Mouse (Mus musculus) cerebellum, adult 2 months (tissue): ENCODE results near the gene 1700008O03Rik. TPM values are rescaled to one million over a fixed set of nuclear protein-coding genes. Genes with fewer than 3 reads are reported as not detected.
A peak's percentile ranks its signal among the peaks of the same experiment; 100 is the strongest.

Source experiments
- DNase-seq, 2 experiments: peaks; one replicate each; pipeline ENCODE4 v3.0.0; 2021
- H3K27ac ChIP-seq: fragments of 200-500 bp; 2 replicates; pipeline ENCODE4 v1.5.1; 2012; ENCODE audit warnings: low read length, control low read depth, inconsistent platforms; ENCODE audit not compliant: insufficient read depth
- H3K27me3 ChIP-seq: fragments of 200-500 bp; 2 replicates; pipeline ENCODE4 v1.6.1; 2012; ENCODE audit warnings: inconsistent platforms, mild to moderate bottlenecking, low read length, moderate library complexity; ENCODE audit not compliant: control insufficient read depth, insufficient read depth
- H3K4me1 ChIP-seq: fragments of 200-500 bp; 2 replicates; pipeline ENCODE4 v1.6.1; 2011; ENCODE audit warnings: low read length; ENCODE audit not compliant: control insufficient read depth, insufficient read depth
- H3K4me3 ChIP-seq: fragments of 200-500 bp; replicated peaks from 2 replicates; pipeline ENCODE3; 2011; ENCODE audit warnings: mild to moderate bottlenecking, low read depth, low read length, control low read depth; ENCODE audit not compliant: insufficient read depth
- CTCF ChIP-seq: fragments of 200-500 bp; IDR thresholded peaks from 2 replicates; pipeline ENCODE4 v1.5.1; 2011; ENCODE audit warnings: low read depth, mild to moderate bottlenecking, control low read depth, low read length, moderate library complexity, borderline replicate concordance; ENCODE audit not compliant: insufficient read depth
- POLR2A ChIP-seq: fragments of 200-500 bp; IDR thresholded peaks from 2 replicates; pipeline ENCODE4 v1.6.1; 2011; ENCODE audit warnings: low read length, control low read depth, borderline replicate concordance; ENCODE audit not compliant: insufficient read depth
- WGBS: fragments of 180-500 bp; shearing (Covaris S2); methylation state at CpG from one replicate; pipeline ENCODE4 v1.1.7; 2018; 5-methylcytosine and 5-hydroxymethylcytosine counted together
- polyA plus RNA-seq: library from polyadenylated mRNA; depleted of rRNA; stranded (reverse); fragments of >200 nt; gene quantifications from 2 replicates; pipeline ENCODE4 v1.2.3, GENCODE M21; 2012

The 1700008O03Rik gene
- polyA plus RNA-seq, 1 experiment = 3.1 TPM

DNA sequence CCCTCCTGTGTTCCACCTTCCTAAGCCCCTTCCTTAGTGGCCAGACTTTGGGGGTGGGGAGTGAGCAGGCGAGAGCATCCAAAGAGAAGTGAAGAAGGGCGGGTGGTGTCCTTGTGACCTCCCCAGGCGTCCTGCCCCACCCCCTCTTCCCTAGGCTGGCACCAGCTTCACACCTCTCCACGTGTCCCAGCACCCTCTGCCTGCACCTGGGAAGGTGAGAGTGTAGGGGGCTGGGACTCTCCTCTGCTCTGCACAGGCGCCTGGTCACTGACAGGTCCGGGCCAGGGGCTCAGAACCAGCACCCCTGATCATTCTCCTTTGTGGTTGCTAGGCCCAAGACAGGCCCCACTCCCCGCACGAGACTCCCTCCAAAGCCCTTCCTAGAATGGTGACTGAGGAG, 42.0 kb upstream of the 1700008O03Rik start:
- TF ChIP-seq POLR2A = no peak
- no peak for TF ChIP-seq CTCF
- peaks cover 17% of the 10 kb centered on the region for H3K4me1 ChIP-seq
- peak overlapping the region; percentile 76; the same call in 1 of the 2 replicates for H3K27ac ChIP-seq
- WGBS = 32% methylated on average over 8 of the region's 8 CpGs
- H3K4me3 ChIP-seq = peak overlapping the region; percentile 77
- no peaks in the 10 kb centered on the region for H3K27me3 ChIP-seq
- peak; percentile 34 to 40 for DNase-seq

DNA sequence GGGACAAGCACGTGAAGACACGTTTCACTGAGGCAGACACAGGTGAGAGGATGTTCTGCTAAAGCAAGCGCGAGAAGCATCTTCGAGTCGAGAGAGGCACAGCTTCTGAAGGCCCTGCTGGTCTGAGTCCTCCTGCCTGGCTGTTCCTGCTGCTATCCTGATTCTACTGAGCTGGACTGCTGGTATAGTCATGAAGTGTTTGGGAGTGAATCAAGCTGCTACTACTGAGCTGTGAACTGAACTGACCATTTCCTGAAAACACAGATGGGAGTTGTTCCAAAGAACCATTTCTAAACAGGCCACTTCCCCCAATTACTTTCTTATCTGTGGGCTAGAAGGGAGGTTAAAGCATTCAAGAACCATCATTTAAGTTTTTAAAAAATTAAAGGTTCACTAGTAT, 27.7 kb upstream of the 1700008O03Rik start:
- TF ChIP-seq POLR2A (no peak), CTCF (no peak)
- DNase-seq = no peak

DNA sequence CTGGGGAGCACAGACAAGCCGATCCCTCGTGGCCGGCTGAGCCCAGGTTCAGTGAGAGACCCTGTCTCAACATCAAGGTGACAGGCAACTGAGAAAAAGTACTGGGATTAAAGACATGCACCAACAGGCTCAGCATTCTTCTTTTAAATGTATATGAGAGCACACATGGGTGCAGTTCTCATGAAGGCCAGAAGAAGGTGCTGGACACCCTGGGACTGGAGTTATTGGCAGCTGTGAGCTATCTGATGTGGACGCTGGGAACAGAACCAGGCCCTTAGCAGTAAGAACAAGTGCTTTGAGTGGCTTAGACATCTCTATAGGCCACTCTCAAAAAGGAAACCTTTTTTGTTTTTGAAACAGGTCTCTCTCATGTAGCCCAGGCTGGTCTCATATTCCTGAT, 25.5 kb upstream of the 1700008O03Rik start:
- H3K27ac ChIP-seq = no peak overlapping the region
- DNase-seq = no peak
- WGBS = 84% methylated on average over 4 of the region's 4 CpGs
- TF ChIP-seq CTCF = no peak
- no peak for TF ChIP-seq POLR2A
- no peaks in the 10 kb centered on the region for H3K4me1 ChIP-seq
- H3K4me3 ChIP-seq = no peak overlapping the region
- no peaks in the 10 kb centered on the region for H3K27me3 ChIP-seq

More for the DNA sequence above, 27.7 kb upstream of the 1700008O03Rik start:
- Histone ChIP-seq H3K27ac (no peak overlapping the region), H3K4me3 (no peak overlapping the region), H3K4me1 (no peaks in the 10 kb centered on the region), H3K27me3 (no peaks in the 10 kb centered on the region)
- WGBS = 83% methylated on average over 6 of the region's 6 CpGs

DNA sequence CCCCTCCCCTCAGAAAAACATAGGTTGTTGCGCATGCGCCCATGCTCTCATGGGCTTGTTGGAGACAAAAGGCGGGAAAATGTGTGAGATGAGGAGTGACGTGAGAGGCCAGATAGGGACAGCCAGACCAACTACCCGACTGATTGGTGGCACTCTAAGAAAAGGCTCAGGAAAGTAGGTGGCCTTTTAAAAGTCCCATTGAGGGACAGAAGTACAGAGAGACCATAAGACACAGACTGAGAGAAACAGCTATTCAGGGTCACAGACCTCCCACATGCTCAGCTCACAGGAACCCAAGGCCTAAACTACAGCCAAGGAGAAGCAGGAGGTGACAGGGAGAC, 20.4 kb upstream of the 1700008O03Rik start:
- 1% methylated on average over 5 of the region's 5 CpGs for WGBS

DNA sequence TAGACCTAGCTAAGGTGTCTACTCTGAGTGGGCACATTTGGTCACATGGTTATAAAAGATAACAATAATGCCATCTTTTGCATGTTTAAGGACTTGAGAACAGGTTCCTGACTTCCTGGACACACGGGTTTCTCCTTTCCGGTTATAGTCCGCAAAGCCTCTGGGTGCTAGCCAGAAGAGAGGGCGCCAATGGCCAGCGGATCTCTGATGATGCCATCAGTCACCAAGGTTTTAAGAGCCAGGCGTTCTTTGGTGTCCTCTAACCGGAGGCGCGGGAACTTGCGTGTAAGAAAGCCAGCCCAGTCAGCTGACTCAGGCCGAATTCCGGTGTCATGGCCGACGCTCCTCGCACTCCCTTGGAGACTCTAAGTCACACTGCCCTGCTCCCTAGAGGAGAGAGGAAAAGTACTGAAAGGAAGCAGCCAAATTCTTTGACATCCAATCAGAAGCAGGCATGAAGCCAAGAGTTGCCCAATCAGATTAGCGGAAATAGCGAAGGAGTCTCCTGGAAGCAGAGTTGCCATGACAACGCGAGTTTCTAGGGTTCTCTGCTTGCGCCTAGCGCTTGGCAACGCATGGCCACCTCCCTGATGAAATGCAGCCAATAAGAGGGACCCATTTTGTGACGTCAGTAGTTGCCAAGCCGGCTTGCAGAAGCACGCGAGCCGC, 19.9 kb upstream of the 1700008O03Rik start:
- peak; percentile 92 to 99 for DNase-seq
- Histone ChIP-seq H3K4me3 (peak overlapping the region; percentile 56), H3K27ac (no peak overlapping the region; the same call in 1 of the 2 replicates), H3K27me3 (no peaks in the 10 kb centered on the region), H3K4me1 (no peaks in the 10 kb centered on the region)
- under 1% methylated on average over 27 of the region's 27 CpGs for WGBS
- TF ChIP-seq POLR2A (peak; percentile 56; the same call in 1 of the 2 replicates), CTCF (no peak)

More for the DNA sequence above, 20.4 kb upstream of the 1700008O03Rik start:
- no peaks in the 10 kb centered on the region for H3K4me1 ChIP-seq
- no peak overlapping the region for H3K4me3 ChIP-seq
- no peak for DNase-seq
- no peak overlapping the region for H3K27ac ChIP-seq
- TF ChIP-seq POLR2A (no peak), CTCF (no peak)
- H3K27me3 ChIP-seq = no peaks in the 10 kb centered on the region

DNA sequence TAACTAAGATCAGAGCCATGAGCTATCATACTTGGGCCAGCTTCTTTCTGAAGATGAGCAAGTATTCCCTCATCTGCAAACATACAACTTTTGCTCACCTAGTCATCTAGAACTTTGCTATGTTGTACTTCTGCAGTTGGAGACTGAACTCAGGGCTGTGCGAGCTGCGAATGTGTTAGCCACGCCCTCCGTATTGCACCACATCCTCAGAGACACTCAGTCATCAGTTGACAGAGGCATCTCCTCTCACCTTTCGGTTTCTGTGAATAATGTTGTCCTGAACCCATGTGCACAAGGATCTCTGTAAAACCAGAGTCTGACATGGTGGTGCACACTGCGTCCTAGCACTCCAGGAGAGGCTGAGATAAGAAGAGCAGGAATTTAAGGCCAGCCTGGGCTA, 16.1 kb upstream of the 1700008O03Rik start:
- no peaks in the 10 kb centered on the region for H3K4me1 ChIP-seq
- H3K4me3 ChIP-seq = no peak overlapping the region
- H3K27ac ChIP-seq = no peak overlapping the region
- no peak for DNase-seq
- H3K27me3 ChIP-seq = no peaks in the 10 kb centered on the region
- 86% methylated on average over 6 of the region's 6 CpGs for WGBS
- TF ChIP-seq POLR2A (no peak), CTCF (no peak)

DNA sequence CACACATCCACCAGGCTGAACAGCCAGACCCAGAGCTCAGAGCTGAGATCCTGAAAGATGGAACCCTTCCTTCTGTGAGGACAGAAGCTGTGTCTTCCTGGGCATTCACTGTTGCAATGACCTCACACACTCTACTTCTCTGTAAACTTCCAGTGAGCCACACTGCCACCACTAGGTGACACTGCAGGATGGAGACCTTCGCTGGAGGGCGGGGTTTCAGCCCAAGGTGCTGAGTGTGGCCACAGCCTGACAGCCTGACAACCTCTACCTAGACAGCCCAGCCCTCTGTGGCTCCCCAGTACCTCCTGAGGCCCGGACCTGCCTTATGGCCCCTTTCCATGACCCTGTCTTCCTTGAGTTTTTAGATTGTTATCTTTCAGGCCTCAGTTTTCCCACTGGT, 12.9 kb upstream of the 1700008O03Rik start:
- Histone ChIP-seq H3K4me3 (no peak overlapping the region), H3K27ac (no peak overlapping the region), H3K4me1 (peaks cover 10% of the 10 kb centered on the region), H3K27me3 (no peaks in the 10 kb centered on the region)
- DNase-seq = peak; percentile 75 to 79
- 22% methylated on average over 3 of the region's 3 CpGs for WGBS
- peak; percentile 75 for TF ChIP-seq CTCF
- no peak for TF ChIP-seq POLR2A

DNA sequence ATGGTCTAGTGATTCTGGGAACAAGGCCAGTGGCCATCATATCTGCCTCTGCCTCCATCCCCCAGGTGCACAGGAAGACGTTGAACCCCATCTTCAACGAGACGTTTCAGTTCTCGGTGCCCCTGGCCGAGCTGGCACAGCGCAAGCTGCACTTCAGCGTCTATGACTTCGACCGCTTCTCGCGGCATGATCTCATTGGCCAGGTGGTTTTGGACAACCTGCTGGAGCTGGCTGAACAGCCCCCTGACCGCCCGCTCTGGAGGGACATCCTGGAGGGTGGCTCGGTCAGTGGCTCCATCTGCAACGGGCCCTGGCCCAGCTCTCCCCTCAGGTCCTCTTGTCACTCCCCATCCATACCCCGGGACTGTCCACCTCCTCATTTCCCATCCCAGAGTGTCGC, 7.7 kb upstream of the 1700008O03Rik start:
- H3K27ac ChIP-seq = no peak overlapping the region
- no peak overlapping the region for H3K4me3 ChIP-seq
- peaks cover 40% of the 10 kb centered on the region for H3K4me1 ChIP-seq
- no peaks in the 10 kb centered on the region for H3K27me3 ChIP-seq
- TF ChIP-seq CTCF (no peak), POLR2A (no peak)
- DNase-seq = peak in 1 of 2 experiments; percentile 44
- WGBS = 28% methylated on average over 17 of the region's 17 CpGs
